Mouse (Mus musculus): ENCODE results near the gene Bbx.

Bbx gene

GRCm38 (mm10) chr16:50432062-50432878 lies at the start of gene Bbx:
Bbx (minus strand) TSS chr16:50432390.
- peak; percentile 96 for DNase-seq (ENCODE audit: low read depth)

DNA sequence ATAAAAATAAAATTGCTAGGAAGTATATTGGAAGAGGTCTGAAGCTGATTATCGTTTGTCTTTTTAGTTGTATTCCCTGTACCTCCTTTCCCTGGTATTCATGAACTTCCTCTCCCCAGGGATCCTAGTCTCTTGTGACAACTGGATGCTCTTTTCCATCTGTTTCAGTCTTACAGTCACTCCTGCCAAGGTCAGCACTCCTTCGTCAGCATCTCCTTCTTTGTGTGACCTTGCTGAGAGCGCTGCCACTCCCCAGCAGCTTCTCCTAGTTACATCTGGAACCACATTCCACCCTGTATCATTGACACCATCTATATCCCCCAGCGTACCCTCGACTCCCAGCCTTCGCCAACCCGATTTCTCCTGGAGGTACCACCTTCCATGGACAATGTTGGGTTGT lies 49.7 kb upstream of the Bbx start:
- DNase-seq (ENCODE audit: low read depth): no peak

- no peak for DNase-seq (ENCODE audit: low read depth)
These were observed 49.2 kb upstream of the Bbx start for GRCm38 (mm10) chr16:50481341-50481740.

GRCm38 (mm10) chr16:50478695-50479094 lies 46.5 kb upstream of the Bbx start:
- no peak for DNase-seq (ENCODE audit: low read depth)

DNA sequence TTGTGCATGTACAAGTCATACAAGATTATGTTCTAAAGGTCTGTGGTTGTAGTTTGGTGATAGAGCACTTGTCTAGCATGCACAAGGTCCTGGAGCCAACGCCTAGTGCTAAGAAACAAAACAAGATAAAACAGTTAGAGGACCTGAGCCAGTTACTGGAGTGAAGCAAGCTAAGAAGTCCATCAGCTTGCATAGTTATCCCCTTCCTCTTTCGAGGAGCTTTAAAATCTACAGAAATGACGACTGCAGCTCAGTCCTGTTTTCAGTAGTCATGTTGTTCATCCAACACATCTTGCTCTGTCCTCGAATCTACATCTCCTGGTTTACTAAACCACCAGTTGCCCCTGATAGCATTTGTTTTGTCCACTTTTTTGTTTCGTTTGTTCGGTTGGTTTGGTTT lies 45.4 kb upstream of the Bbx start:
- no peak for DNase-seq (ENCODE audit: low read depth)

DNA sequence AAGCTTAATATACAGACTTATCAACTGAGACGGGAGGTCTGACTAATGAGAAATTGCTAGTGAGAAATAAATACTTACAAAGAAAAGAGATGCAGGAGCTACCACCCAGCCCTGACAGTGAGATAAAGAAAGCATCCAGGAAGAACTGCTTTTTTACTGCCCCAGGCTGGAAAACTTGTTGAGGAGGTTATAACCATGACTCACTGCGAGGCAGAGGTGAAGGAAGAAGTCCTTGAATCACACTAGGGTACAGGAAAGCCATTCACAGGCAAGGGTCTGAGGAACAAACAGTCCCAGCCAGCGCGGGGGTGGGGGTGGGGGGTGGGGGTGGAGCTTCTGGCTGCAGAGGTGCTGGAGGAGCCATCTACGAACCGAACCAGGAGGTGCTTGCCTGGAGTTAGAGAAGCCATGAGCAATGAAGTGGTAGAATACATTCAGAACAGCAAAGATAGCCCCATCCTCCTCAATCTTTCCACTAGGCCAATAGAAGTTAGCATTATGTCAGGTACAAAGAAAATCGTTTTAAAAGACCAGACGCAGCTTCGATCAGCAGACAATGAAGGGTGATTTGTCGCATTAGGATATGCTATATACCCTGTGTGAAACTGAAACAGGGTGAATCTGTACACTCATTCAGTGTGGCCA lies 30.2 kb upstream of the Bbx start:
- DNase-seq (ENCODE audit: low read depth): no peak

GRCm38 (mm10) chr16:50459146-50459545 lies 27.0 kb upstream of the Bbx start:
- DNase-seq (ENCODE audit: low read depth): no peak

- no peak for DNase-seq (ENCODE audit: low read depth)
These were observed 23.9 kb upstream of the Bbx start for GRCm38 (mm10) chr16:50456053-50456452.

GRCm38 (mm10) chr16:50449086-50449485 lies 16.9 kb upstream of the Bbx start:
- no peak for DNase-seq (ENCODE audit: low read depth)

- DNase-seq (ENCODE audit: low read depth): no peak
These were observed 12.8 kb upstream of the Bbx start for GRCm38 (mm10) chr16:50445014-50445413.

DNA sequence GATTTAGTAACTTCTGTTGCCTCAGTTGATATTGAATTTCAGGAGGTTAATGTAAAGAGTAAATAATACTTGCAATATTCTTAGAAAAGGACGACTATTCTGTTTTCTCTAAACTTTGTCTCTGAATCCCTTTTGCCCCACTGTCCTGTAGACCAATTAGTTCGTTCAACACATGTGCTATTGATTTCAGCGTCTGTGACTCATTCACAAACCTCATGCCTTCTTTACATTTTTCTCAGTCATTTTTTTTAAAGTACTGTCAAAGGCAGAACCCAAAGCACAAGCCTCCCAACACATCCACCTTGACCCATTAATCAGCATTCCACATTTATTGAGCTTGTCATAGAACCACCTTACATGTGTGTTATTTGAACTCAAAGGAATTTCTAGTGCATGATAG lies 6.6 kb upstream of the Bbx start:
- DNase-seq (ENCODE audit: low read depth): no peak

DNA sequence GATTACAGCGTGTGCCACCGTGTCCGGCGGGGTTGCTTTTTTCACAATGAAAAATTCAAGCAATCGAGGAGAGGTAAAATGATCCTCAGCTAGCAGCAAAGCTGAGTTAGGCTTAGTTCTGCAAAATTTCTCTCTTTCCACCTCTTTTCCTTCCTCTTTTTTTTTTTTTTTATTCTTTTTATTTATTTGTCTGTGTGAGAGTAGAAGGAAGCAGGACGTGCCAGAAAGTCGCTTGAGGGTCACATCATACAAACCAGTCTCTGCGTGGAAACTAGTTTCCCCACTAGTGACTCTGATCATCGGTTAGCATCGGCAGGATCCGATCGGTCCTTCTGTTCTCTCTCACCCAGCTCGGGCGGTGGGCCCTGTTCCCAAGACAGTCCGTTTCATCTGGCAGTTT lies 5.6 kb upstream of the Bbx start:
- no peak for DNase-seq (ENCODE audit: low read depth)

GRCm38 (mm10) chr16:50437331-50437730 lies 5.1 kb upstream of the Bbx start:
- peak; percentile 11 for DNase-seq (ENCODE audit: low read depth)

- DNase-seq (ENCODE audit: low read depth): peak; percentile 75
These were observed 894 bp downstream of the Bbx start for GRCm38 (mm10) chr16:50431011-50431981.

DNA sequence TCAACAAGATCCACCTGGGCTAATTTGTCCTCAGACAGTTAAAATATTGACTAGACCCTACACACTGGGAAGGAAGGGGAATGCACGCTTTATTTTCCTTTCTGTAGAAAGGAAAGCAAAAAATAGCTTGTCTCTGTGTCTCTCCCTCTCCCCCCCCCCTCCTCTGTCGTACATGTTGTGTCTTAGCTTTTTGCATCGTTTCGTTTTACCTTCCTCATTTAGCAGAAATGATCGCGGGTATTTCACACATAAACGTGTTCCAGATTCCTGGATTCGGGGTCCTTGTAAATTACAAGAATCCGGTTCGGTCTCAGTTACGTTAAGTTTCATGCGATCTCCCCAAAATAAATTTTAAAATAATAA lies 1.7 kb downstream of the Bbx start:
- peak; percentile 73 for DNase-seq (ENCODE audit: low read depth)

DNA sequence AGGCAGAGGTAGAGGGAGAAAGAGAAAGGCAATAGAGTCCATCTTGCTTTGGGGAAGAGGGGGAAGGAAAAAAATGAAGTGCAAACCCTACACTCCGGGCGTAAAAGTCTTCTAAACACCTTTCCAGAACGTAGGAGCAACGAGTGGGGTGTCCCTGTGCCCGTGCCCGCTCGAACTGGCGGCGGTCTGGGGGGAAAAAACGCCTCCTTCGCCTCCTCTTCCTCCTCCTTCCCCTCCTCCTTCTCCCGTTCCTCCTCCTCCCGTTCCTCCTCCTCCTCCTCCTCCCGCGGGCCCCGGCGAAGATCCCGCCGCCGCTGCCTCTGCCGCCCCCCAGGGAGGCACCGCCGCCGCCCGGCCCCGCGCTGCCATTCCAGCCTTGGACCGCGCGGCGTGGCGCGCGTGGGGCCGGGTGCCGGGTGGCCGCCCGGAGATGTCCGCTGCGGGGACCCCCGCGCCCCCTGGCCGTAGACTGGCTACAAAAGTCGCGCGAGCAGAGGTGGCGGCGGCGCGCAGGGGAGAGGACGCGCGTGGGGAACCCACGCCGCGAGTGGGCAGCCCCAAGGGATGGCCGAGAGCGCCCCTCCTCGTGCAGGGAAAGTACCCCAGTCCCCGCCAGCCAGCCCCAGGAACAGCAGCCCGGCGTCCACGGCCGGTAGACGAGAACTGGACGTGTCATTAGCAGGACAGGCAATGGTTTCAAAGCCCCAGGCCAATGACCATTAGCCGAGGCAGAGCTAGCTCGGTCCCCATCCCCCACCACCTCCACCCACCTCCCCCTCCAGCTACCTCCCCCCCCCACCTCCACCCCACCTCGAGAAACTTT lies 2.3 kb downstream of the Bbx start:
- DNase-seq (ENCODE audit: low read depth): no peak

- DNase-seq (ENCODE audit: low read depth): peak; percentile 36
These were observed 3.1 kb downstream of the Bbx start for GRCm38 (mm10) chr16:50428871-50429691.

GRCm38 (mm10) chr16:50420130-50420529 lies 12.1 kb downstream of the Bbx start:
- no peak for DNase-seq (ENCODE audit: low read depth)

DNA sequence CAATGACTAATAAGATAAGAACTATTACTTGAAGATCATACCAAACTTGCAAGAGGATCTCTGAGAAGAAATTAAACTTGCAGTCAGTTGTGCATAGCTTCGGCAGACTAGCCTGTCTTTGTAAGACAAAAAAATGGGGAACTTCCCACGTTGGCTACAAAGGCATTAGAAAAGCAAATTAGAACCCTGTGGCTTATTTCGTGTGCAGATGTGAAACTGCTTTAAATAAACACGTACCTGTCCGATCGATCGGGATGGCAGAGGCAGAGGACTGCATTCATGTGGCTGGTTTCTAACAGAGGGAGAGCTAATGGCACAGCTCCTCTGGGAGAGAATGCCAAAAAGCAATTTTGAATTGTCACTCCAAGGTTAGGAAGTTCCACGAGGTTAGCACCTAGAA lies 16.8 kb downstream of the Bbx start:
- no peak for DNase-seq (ENCODE audit: low read depth)

GRCm38 (mm10) chr16:50402851-50403250 lies 29.3 kb downstream of the Bbx start:
- no peak for DNase-seq (ENCODE audit: low read depth)

- no peak for DNase-seq (ENCODE audit: low read depth)
These were observed 32.4 kb downstream of the Bbx start for GRCm38 (mm10) chr16:50399775-50400174.
